Mouse (Mus musculus): Measurements from ENCODE around the gene Olfr820. TPM values are rescaled to one million over a fixed set of nuclear protein-coding genes. Genes with fewer than 3 reads are reported as not detected.
"Not testable (repeated sequence)": the region's sequence is repeated elsewhere in the genome, so short reads cannot be mapped to it uniquely, and the experiment has no call there.

Gene Olfr820
- total RNA-seq (2015) (not detected in 2 replicates), total RNA-seq (2017) (not detected in 2 replicates)

GRCm38 (mm10) chr10:130012321-130012720 lies at the start of gene Olfr820:
Gene Olfr820 (plus strand): TSS chr10:130012621.
- ATAC-seq (ENCODE audit: poor library complexity, severe bottlenecking), result no peak

GRCm38 (mm10) chr10:129966232-129966631 lies 46.2 kb upstream of the Olfr820 start:
- ATAC-seq (ENCODE audit: poor library complexity, severe bottlenecking), result peak; percentile 33; the same call in 1 of the 2 replicates

- ATAC-seq (ENCODE audit: poor library complexity, severe bottlenecking), result not testable (repeated sequence)
Observed at GRCm38 (mm10) chr10:129967166-129967565, 45.3 kb upstream of the Olfr820 start, which contains the start of gene Olfr819. Gene Olfr819 (minus strand): TSS chr10:129967266.

GRCm38 (mm10) chr10:129972994-129973393 lies 39.4 kb upstream of the Olfr820 start:
- ATAC-seq (ENCODE audit: poor library complexity, severe bottlenecking), result not testable (repeated sequence)

GRCm38 (mm10) chr10:129976040-129976439 lies 36.4 kb upstream of the Olfr820 start, which contains the start of gene Olfr247:
Gene Olfr247 (minus strand): TSS chr10:129976140.
- not testable (repeated sequence) for ATAC-seq (ENCODE audit: poor library complexity, severe bottlenecking)

GRCm38 (mm10) chr10:129981867-129982266 lies 30.6 kb upstream of the Olfr820 start:
- peak; percentile 45; the same call in 1 of the 2 replicates for ATAC-seq (ENCODE audit: poor library complexity, severe bottlenecking)

GRCm38 (mm10) chr10:129984962-129985361 lies 27.5 kb upstream of the Olfr820 start, which contains the start of gene Gm10310:
Gene Gm10310 (minus strand): TSS chr10:129985062.
- ATAC-seq (ENCODE audit: poor library complexity, severe bottlenecking), result not testable (repeated sequence)

- not testable (repeated sequence) for ATAC-seq (ENCODE audit: poor library complexity, severe bottlenecking)
Observed at GRCm38 (mm10) chr10:130004104-130004503, 8.3 kb upstream of the Olfr820 start.

- not testable (repeated sequence) for ATAC-seq (ENCODE audit: poor library complexity, severe bottlenecking)
Observed at GRCm38 (mm10) chr10:130005366-130005765, 7.1 kb upstream of the Olfr820 start.

- no peak for ATAC-seq (ENCODE audit: poor library complexity, severe bottlenecking)
Observed at GRCm38 (mm10) chr10:130030048-130030447, 17.6 kb downstream of the Olfr820 start, which contains the start of gene Olfr821. Gene Olfr821 (plus strand): TSS chr10:130030348.

GRCm38 (mm10) chr10:130037096-130037495 lies 24.7 kb downstream of the Olfr820 start:
- ATAC-seq (ENCODE audit: poor library complexity, severe bottlenecking), result no peak

Other genes with a start within 250 kb of the Olfr820 start
- not detected in 2 replicates for gene Olfr808, start 247.1 kb upstream of the Olfr820 start, total RNA-seq (2015)
- gene Olfr808, start 247.1 kb upstream of the Olfr820 start, total RNA-seq (2017), result not detected in 2 replicates
- not detected in 2 replicates for gene Olfr809, start 238.0 kb upstream of the Olfr820 start, total RNA-seq (2015)
- not detected in 2 replicates for gene Olfr809, start 238.0 kb upstream of the Olfr820 start, total RNA-seq (2017)
- gene Olfr810, start 217.7 kb upstream of the Olfr820 start, total RNA-seq (2015), result not detected in 2 replicates
- gene Olfr810, start 217.7 kb upstream of the Olfr820 start, total RNA-seq (2017), result not detected in 2 replicates
- gene Olfr811, start 208.2 kb upstream of the Olfr820 start, total RNA-seq (2015), result not detected in 2 replicates
- gene Olfr811, start 208.2 kb upstream of the Olfr820 start, total RNA-seq (2017), result not detected in 2 replicates
- gene Olfr812, start 166.5 kb upstream of the Olfr820 start, total RNA-seq (2015), result not detected in 2 replicates
- gene Olfr812, start 166.5 kb upstream of the Olfr820 start, total RNA-seq (2017), result not detected in 2 replicates
- gene Olfr813, start 157.3 kb upstream of the Olfr820 start, total RNA-seq (2015), result not detected in 2 replicates
- not detected in 2 replicates for gene Olfr813, start 157.3 kb upstream of the Olfr820 start, total RNA-seq (2017)
- not detected in 2 replicates for gene Olfr814, start 132.8 kb upstream of the Olfr820 start, total RNA-seq (2015)
- gene Olfr814, start 132.8 kb upstream of the Olfr820 start, total RNA-seq (2017), result not detected in 2 replicates
- not detected in 2 replicates for gene Olfr815, start 106.8 kb upstream of the Olfr820 start, total RNA-seq (2015)
- not detected in 2 replicates for gene Olfr815, start 106.8 kb upstream of the Olfr820 start, total RNA-seq (2017)
- gene Olfr816, start 97.0 kb upstream of the Olfr820 start, total RNA-seq (2015), result not detected in 2 replicates
- gene Olfr816, start 97.0 kb upstream of the Olfr820 start, total RNA-seq (2017), result not detected in 2 replicates
- not detected in 2 replicates for gene Olfr818, start 63.5 kb upstream of the Olfr820 start, total RNA-seq (2015)
- gene Olfr818, start 63.5 kb upstream of the Olfr820 start, total RNA-seq (2017), result not detected in 2 replicates
- gene Olfr819, start 45.4 kb upstream of the Olfr820 start, total RNA-seq (2015), result not detected in 2 replicates
- not detected in 2 replicates for gene Olfr819, start 45.4 kb upstream of the Olfr820 start, total RNA-seq (2017)
- not detected in 2 replicates for gene Olfr247, start 36.5 kb upstream of the Olfr820 start, total RNA-seq (2015)
- gene Olfr247, start 36.5 kb upstream of the Olfr820 start, total RNA-seq (2017), result not detected in 2 replicates
- not detected in 2 replicates for gene Gm10310, start 27.6 kb upstream of the Olfr820 start, total RNA-seq (2015)
- gene Gm10310, start 27.6 kb upstream of the Olfr820 start, total RNA-seq (2017), result not detected in 2 replicates
- not detected in 2 replicates for gene Olfr821, start 17.7 kb downstream of the Olfr820 start, total RNA-seq (2015)
- not detected in 2 replicates for gene Olfr821, start 17.7 kb downstream of the Olfr820 start, total RNA-seq (2017)
- gene Olfr822, start 58.6 kb downstream of the Olfr820 start, total RNA-seq (2015), result not detected in 2 replicates
- not detected in 2 replicates for gene Olfr822, start 58.6 kb downstream of the Olfr820 start, total RNA-seq (2017)
- gene Olfr823, start 102.8 kb downstream of the Olfr820 start, total RNA-seq (2015), result not detected in 2 replicates
- gene Olfr823, start 102.8 kb downstream of the Olfr820 start, total RNA-seq (2017), result not detected in 2 replicates
- not detected in 2 replicates for gene Olfr824, start 117.4 kb downstream of the Olfr820 start, total RNA-seq (2015)
- gene Olfr824, start 117.4 kb downstream of the Olfr820 start, total RNA-seq (2017), result not detected in 2 replicates
- gene Olfr825, start 154.1 kb downstream of the Olfr820 start, total RNA-seq (2015), result not detected in 2 replicates
- not detected in 2 replicates for gene Olfr825, start 154.1 kb downstream of the Olfr820 start, total RNA-seq (2017)
- gene Olfr826, start 171.6 kb downstream of the Olfr820 start, total RNA-seq (2015), result not detected in 2 replicates
- not detected in 2 replicates for gene Olfr826, start 171.6 kb downstream of the Olfr820 start, total RNA-seq (2017)
- not detected in 2 replicates for gene Olfr827, start 201.8 kb downstream of the Olfr820 start, total RNA-seq (2015)
- gene Olfr827, start 201.8 kb downstream of the Olfr820 start, total RNA-seq (2017), result not detected in 2 replicates